Mouse (Mus musculus) liver, embryonic 15.5 days (tissue): ENCODE measurements around the gene Vdr. TPM values are rescaled to one million over a fixed set of nuclear protein-coding genes. Genes with fewer than 3 reads are reported as not detected.
A peak's percentile ranks its signal among the peaks of the same experiment; 100 is the strongest.

Experiments
- ATAC-seq: fragments of 200-750 bp; cut with Nextera tagmentation; 2 replicates; pipeline ENCODE4 v1.8.0; 2017; ENCODE audit warnings: moderate number of reproducible peaks, mild to moderate bottlenecking, moderate library complexity; ENCODE audit not compliant: insufficient read depth
- H3K27ac ChIP-seq: fragments of 300-500 bp; sonication (generic); replicated peaks from 2 replicates; pipeline ENCODE4 v1.5.1; 2015; ENCODE audit warnings: mild to moderate bottlenecking, inconsistent platforms
- H3K27me3 ChIP-seq: fragments of 300-500 bp; sonication (generic); 2 replicates; pipeline ENCODE4 v1.6.1; 2015; ENCODE audit warnings: mild to moderate bottlenecking, inconsistent platforms
- H3K36me3 ChIP-seq: fragments of 300-500 bp; sonication (generic); replicated peaks from 2 replicates; pipeline ENCODE4 v1.6.1; 2015; ENCODE audit warnings: moderate library complexity, mild to moderate bottlenecking, inconsistent platforms
- H3K4me1 ChIP-seq: fragments of 300-500 bp; sonication (generic); replicated peaks from 2 replicates; pipeline ENCODE4 v1.6.1; 2015; ENCODE audit warnings: inconsistent platforms
- H3K4me2 ChIP-seq: fragments of 300-500 bp; sonication (generic); 2 replicates; pipeline ENCODE4 v1.6.1; 2015; ENCODE audit warnings: moderate library complexity, mild to moderate bottlenecking, inconsistent platforms
- H3K4me3 ChIP-seq: fragments of 300-500 bp; sonication (generic); replicated peaks from 2 replicates; pipeline ENCODE4 v1.5.1; 2015; ENCODE audit warnings: mild to moderate bottlenecking, inconsistent platforms
- H3K9ac ChIP-seq: fragments of 300-500 bp; sonication (generic); 2 replicates; pipeline ENCODE4 v1.6.1; 2015; ENCODE audit warnings: moderate library complexity, mild to moderate bottlenecking, inconsistent platforms
- H3K9me3 ChIP-seq: fragments of 300-500 bp; sonication (generic); replicated peaks from 2 replicates; pipeline ENCODE4 v1.6.1; 2016; ENCODE audit warnings: inconsistent platforms
- WGBS: fragments of 180-500 bp; shearing (Covaris S2); methylation state at CpG from one replicate; pipeline ENCODE4 v1.1.7; 2015; ENCODE audit warnings: mixed read lengths; ENCODE audit not compliant: insufficient replicate concordance; 5-methylcytosine and 5-hydroxymethylcytosine counted together
- polyA plus RNA-seq: library from polyadenylated mRNA; unstranded; fragments of >200 nt; fragmentation: Nextera tagmentation; extraction: Ambion mirVana; gene quantifications from 2 replicates; pipeline ENCODE4 v1.2.1, GENCODE M21; 2015

Vdr gene
- polyA plus RNA-seq, 1 experiment from 2014 or later = 0.14 TPM

GRCm38 (mm10) chr15:97863494-97863881 is 46.9 kb downstream of the Vdr start:
- Histone ChIP-seq H3K9ac (no peak overlapping the region), H3K36me3 (no peaks in the 10 kb centered on the region), H3K27ac (no peak overlapping the region), H3K27me3 (no peaks in the 10 kb centered on the region), H3K4me3 (no peak overlapping the region), H3K4me1 (peaks cover 11% of the 10 kb centered on the region), H3K4me2 (no peak overlapping the region), H3K9me3 (no peaks in the 10 kb centered on the region)
- 78% methylated on average over 18 of the region's 18 CpGs for WGBS
- no peak for ATAC-seq

GRCm38 (mm10) chr15:97862881-97863493 is 47.4 kb downstream of the Vdr start:
- no peaks in the 10 kb centered on the region for H3K9me3 ChIP-seq
- no peak overlapping the region for H3K27ac ChIP-seq
- no peak overlapping the region for H3K9ac ChIP-seq
- H3K4me3 ChIP-seq = no peak overlapping the region
- no peaks in the 10 kb centered on the region for H3K36me3 ChIP-seq
- H3K4me1 ChIP-seq = peaks cover 11% of the 10 kb centered on the region
- H3K4me2 ChIP-seq = no peak overlapping the region
- no peak for ATAC-seq
- WGBS = 46% methylated on average over 14 of the region's 14 CpGs
- no peaks in the 10 kb centered on the region for H3K27me3 ChIP-seq

GRCm38 (mm10) chr15:97860353-97860752 is 50.1 kb downstream of the Vdr start:
- no peak for ATAC-seq
- Histone ChIP-seq H3K4me3 (no peak overlapping the region), H3K4me1 (peaks cover 10% of the 10 kb centered on the region), H3K36me3 (no peaks in the 10 kb centered on the region), H3K9me3 (no peaks in the 10 kb centered on the region), H3K4me2 (no peak overlapping the region), H3K9ac (no peak overlapping the region), H3K27me3 (no peaks in the 10 kb centered on the region), H3K27ac (no peak overlapping the region)
- WGBS = 73% methylated on average over 3 of the region's 3 CpGs

GRCm38 (mm10) chr15:97858431-97858830 is 52.0 kb downstream of the Vdr start:
- H3K4me3 ChIP-seq = no peak overlapping the region
- no peaks in the 10 kb centered on the region for H3K9me3 ChIP-seq
- H3K27me3 ChIP-seq = no peaks in the 10 kb centered on the region
- no peak for ATAC-seq
- H3K36me3 ChIP-seq = no peaks in the 10 kb centered on the region
- no peak overlapping the region for H3K4me2 ChIP-seq
- H3K9ac ChIP-seq = no peak overlapping the region
- 64% methylated on average over 4 of the region's 4 CpGs for WGBS
- no peak overlapping the region for H3K27ac ChIP-seq
- peaks cover 7% of the 10 kb centered on the region; the same call in 1 of the 2 replicates for H3K4me1 ChIP-seq

- Histone ChIP-seq H3K4me2 (no peak overlapping the region), H3K9me3 (no peaks in the 10 kb centered on the region), H3K27me3 (no peaks in the 10 kb centered on the region), H3K36me3 (no peaks in the 10 kb centered on the region), H3K9ac (no peak overlapping the region), H3K4me1 (peaks cover 30% of the 10 kb centered on the region), H3K27ac (no peak overlapping the region), H3K4me3 (no peak overlapping the region)
- 50% methylated on average over 6 of the region's 6 CpGs for WGBS
- ATAC-seq = no peak
Measured at GRCm38 (mm10) chr15:97854551-97854950, 55.9 kb downstream of the Vdr start.

GRCm38 (mm10) chr15:97854059-97854458 is 56.4 kb downstream of the Vdr start:
- WGBS = 35% methylated on average over 8 of the region's 8 CpGs
- no peak overlapping the region for H3K27ac ChIP-seq
- no peak overlapping the region for H3K9ac ChIP-seq
- no peaks in the 10 kb centered on the region for H3K9me3 ChIP-seq
- H3K4me3 ChIP-seq = no peak overlapping the region
- peaks cover 35% of the 10 kb centered on the region for H3K4me1 ChIP-seq
- no peaks in the 10 kb centered on the region for H3K27me3 ChIP-seq
- ATAC-seq = no peak
- no peaks in the 10 kb centered on the region for H3K36me3 ChIP-seq
- no peak overlapping the region for H3K4me2 ChIP-seq

GRCm38 (mm10) chr15:97852291-97852690 is 58.1 kb downstream of the Vdr start:
- no peak for ATAC-seq
- Histone ChIP-seq H3K27ac (no peak overlapping the region), H3K4me1 (peaks cover 51% of the 10 kb centered on the region)

GRCm38 (mm10) chr15:97851011-97851410 is 59.4 kb downstream of the Vdr start:
- peak; percentile 66 for ATAC-seq
- no peaks in the 10 kb centered on the region for H3K27me3 ChIP-seq
- no peak overlapping the region for H3K9ac ChIP-seq
- WGBS = 36% methylated on average over 5 of the region's 5 CpGs
- H3K27ac ChIP-seq = peak overlapping the region; percentile 83
- H3K36me3 ChIP-seq = no peaks in the 10 kb centered on the region
- H3K4me2 ChIP-seq = peak overlapping the region; percentile 52
- no peaks in the 10 kb centered on the region for H3K9me3 ChIP-seq
- H3K4me3 ChIP-seq = no peak overlapping the region
- peaks cover 64% of the 10 kb centered on the region for H3K4me1 ChIP-seq

More at GRCm38 (mm10) chr15:97852291-97852690, 58.1 kb downstream of the Vdr start:
- no peak overlapping the region for H3K4me3 ChIP-seq
- WGBS = 82% methylated on average over 3 of the region's 3 CpGs
- no peak overlapping the region for H3K9ac ChIP-seq
- H3K36me3 ChIP-seq = no peaks in the 10 kb centered on the region
- no peaks in the 10 kb centered on the region for H3K27me3 ChIP-seq
- H3K9me3 ChIP-seq = no peaks in the 10 kb centered on the region
- H3K4me2 ChIP-seq = no peak overlapping the region

- no peaks in the 10 kb centered on the region for H3K27me3 ChIP-seq
- no peaks in the 10 kb centered on the region for H3K9me3 ChIP-seq
- ATAC-seq = no peak
- H3K27ac ChIP-seq = peak overlapping the region; percentile 83
- peaks cover 70% of the 10 kb centered on the region for H3K4me1 ChIP-seq
- no peak overlapping the region for H3K9ac ChIP-seq
- H3K36me3 ChIP-seq = no peaks in the 10 kb centered on the region
- WGBS = 11% methylated on average over 2 of the region's 2 CpGs
- no peak overlapping the region for H3K4me3 ChIP-seq
- H3K4me2 ChIP-seq = peak overlapping the region; percentile 52; the same call in 1 of the 2 replicates
Measured at GRCm38 (mm10) chr15:97850441-97850840, 60.0 kb downstream of the Vdr start.

GRCm38 (mm10) chr15:97849116-97849911 is 61.1 kb downstream of the Vdr start:
- Histone ChIP-seq H3K4me2 (peak overlapping the region; percentile 76), H3K4me3 (peak overlapping the region; percentile 56), H3K36me3 (no peaks in the 10 kb centered on the region), H3K9ac (peak overlapping the region; percentile 35; the same call in 1 of the 2 replicates), H3K9me3 (no peaks in the 10 kb centered on the region), H3K27ac (peak overlapping the region; percentile 83), H3K4me1 (peaks cover 81% of the 10 kb centered on the region), H3K27me3 (no peaks in the 10 kb centered on the region)
- WGBS = 4% methylated on average over 19 of the region's 19 CpGs
- peak; percentile 43 for ATAC-seq

- no peaks in the 10 kb centered on the region for H3K9me3 ChIP-seq
- ATAC-seq = no peak
- H3K27me3 ChIP-seq = no peaks in the 10 kb centered on the region
- no peaks in the 10 kb centered on the region for H3K36me3 ChIP-seq
- WGBS = 44% methylated on average over 2 of the region's 2 CpGs
- peak overlapping the region; percentile 24 for H3K4me3 ChIP-seq
- peak overlapping the region; percentile 72 for H3K27ac ChIP-seq
- H3K9ac ChIP-seq = peak overlapping the region; percentile 45
- H3K4me2 ChIP-seq = peak overlapping the region; percentile 54
- peaks cover 96% of the 10 kb centered on the region for H3K4me1 ChIP-seq
Measured at GRCm38 (mm10) chr15:97847866-97848265, 62.6 kb downstream of the Vdr start.
